Comparison of ENCODE assay signal across 8 mouse cellular contexts in the genomic region with DNA sequence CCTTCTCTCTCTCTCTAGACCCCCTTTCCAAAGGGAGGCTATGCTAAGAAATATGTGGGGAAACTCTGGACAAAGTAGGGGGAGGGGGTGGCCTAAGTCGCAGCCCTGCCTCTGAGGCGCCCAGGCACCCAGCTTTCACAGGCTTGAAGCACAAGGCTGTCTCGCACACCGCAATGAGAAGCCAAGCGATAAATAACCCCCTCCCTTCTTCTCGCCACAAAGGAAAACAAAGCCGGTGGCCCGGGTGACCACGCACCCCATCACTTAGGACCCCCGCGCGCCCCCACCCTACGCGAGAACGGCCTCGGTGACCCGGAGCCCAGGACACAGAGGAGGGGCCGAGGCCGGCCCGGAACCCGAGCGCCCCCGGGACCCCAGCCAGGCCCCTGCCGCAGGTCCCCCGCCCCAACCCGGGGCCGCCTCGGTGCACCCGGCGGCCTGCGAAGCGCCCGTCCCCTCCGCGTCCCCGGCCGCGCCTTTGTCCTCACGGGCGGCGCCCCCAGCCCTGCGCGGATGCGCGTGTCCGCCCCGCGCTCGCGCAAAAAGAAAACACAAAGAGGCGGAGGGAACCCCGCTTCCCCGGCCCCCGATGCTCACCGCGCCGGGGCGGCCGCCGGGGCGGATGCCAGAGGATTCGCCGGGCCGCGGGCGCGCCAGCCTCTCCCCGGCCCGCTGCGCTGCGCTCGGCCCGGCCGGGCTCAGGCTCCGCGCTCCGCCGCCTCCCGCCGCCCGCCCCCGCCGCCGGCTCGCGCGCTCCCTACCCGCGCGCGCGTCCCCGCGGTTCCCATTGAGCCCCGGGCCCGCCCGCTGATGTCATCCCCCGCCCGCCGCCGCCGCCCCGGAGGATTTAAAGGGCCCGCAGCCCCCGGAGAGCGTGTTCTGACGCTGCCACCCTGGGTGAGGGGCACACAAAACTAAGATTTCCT. TPM values are rescaled to one million over a fixed set of nuclear protein-coding genes. Genes with fewer than 3 reads are reported as not detected.
A peak's percentile ranks its signal among the peaks of the same experiment; 100 is the strongest.
DNase-seq lines count a peak whose midpoint lies in the region; ATAC-seq and TF ChIP-seq lines count a peak whose summit lies in the region.

No protein-coding gene starts in this region.

- peaks cover 3% of the 10 kb centered on the region for H3K36me3 ChIP-seq in embryonic facial prominence, embryonic 11.5 days (replicated peaks; ENCODE audit: control insufficient read depth, insufficient read depth, low read depth, low read length)
- H3K36me3 ChIP-seq in kidney, adult 2 months (ENCODE audit: control insufficient read depth, insufficient read depth, low read length) = no peaks in the 10 kb centered on the region
- no peaks in the 10 kb centered on the region for H3K36me3 ChIP-seq in liver, adult 2 months (ENCODE audit: control insufficient read depth, insufficient read depth, low read length)

- peak overlapping the region; percentile 90 for H3K4me2 ChIP-seq in embryonic facial prominence, embryonic 11.5 days (ENCODE audit: low read depth, low read length)

- TF ChIP-seq POLR2A in kidney, adult 2 months (IDR thresholded peaks at IDR 0.05; ENCODE audit: low read depth, low read length) = no peak
- TF ChIP-seq POLR2A in liver, adult 2 months (IDR thresholded peaks at IDR 0.05; ENCODE audit: extremely low read depth, insufficient read depth, low read length) = no peak

- peak; percentile 70 for DNase-seq in 416B (ENCODE audit: low read depth)
- peak; percentile 92 for DNase-seq in adrenal gland, postnatal 25 days
- peak; percentile 82 for DNase-seq in embryonic facial prominence, embryonic 11.5 days (ENCODE audit: low spot score)
- DNase-seq in heart, adult 8-10 months (ENCODE audit: low spot score) = peak; percentile 86
- peak; percentile 81 for DNase-seq in kidney, adult 2 months
- DNase-seq in liver, adult 2 months (ENCODE audit: extremely low read depth, low read depth, low spot score) = no peak
- peak; percentile 65 to 85 for DNase-seq in spleen, postnatal 4 days (ENCODE audit: low spot score in 2 of 2)

- H3K9me3 ChIP-seq in embryonic facial prominence, embryonic 11.5 days (replicated peaks; ENCODE audit: control insufficient read depth, low read length) = no peaks in the 10 kb centered on the region

- peaks cover 12% of the 10 kb centered on the region for H3K4me1 ChIP-seq in embryonic facial prominence, embryonic 11.5 days (ENCODE audit: control insufficient read depth, insufficient read depth, low read length)
- H3K4me1 ChIP-seq in kidney, adult 2 months (ENCODE audit: control insufficient read depth, insufficient read depth, low read length) = peaks cover 13% of the 10 kb centered on the region
- H3K4me1 ChIP-seq in liver, adult 2 months (ENCODE audit: control insufficient read depth, insufficient read depth, low read length) = peaks cover 12% of the 10 kb centered on the region

- peak overlapping the region; percentile 90 for H3K4me3 ChIP-seq in embryonic facial prominence, embryonic 11.5 days (ENCODE audit: low read depth, low read length)
- H3K4me3 ChIP-seq in kidney, adult 2 months (ENCODE audit: insufficient read depth, low read depth, low read length) = peak overlapping the region; percentile 77
- peak overlapping the region; percentile 79 for H3K4me3 ChIP-seq in liver, adult 2 months (ENCODE audit: insufficient read depth, low read depth, low read length)

- H3K27me3 ChIP-seq in embryonic facial prominence, embryonic 11.5 days (ENCODE audit: control insufficient read depth, insufficient read depth, low read length) = no peaks in the 10 kb centered on the region
- no peaks in the 10 kb centered on the region for H3K27me3 ChIP-seq in kidney, adult 2 months (replicated peaks; ENCODE audit: control insufficient read depth, insufficient read depth, low read length)
- no peaks in the 10 kb centered on the region for H3K27me3 ChIP-seq in liver, adult 2 months (ENCODE audit: control insufficient read depth, insufficient read depth, low read length)

- TF ChIP-seq CTCF in kidney, adult 2 months (conservative IDR thresholded peaks at IDR 0.05; ENCODE audit: insufficient read depth, insufficient read length, low read depth, low read length) = no peak
- no peak for TF ChIP-seq CTCF in liver, adult 2 months (IDR thresholded peaks at IDR 0.05; ENCODE audit: low read depth, low read length)

- ATAC-seq in embryonic facial prominence, embryonic 11.5 days (replicated peaks; ENCODE audit: insufficient number of reproducible peaks, low FRiP score, low TSS enrichment, low read depth) = peak; percentile 36
- 0 out of 2 replicates have a peak, but pooled peaks have one; percentile 24 for ATAC-seq in monocyte, adult 5-6 weeks (replicated peaks; ENCODE audit: insufficient number of reproducible peaks, low FRiP score, low TSS enrichment, poor library complexity, severe bottlenecking)

- H3K27ac ChIP-seq in embryonic facial prominence, embryonic 11.5 days (replicated peaks; ENCODE audit: low read depth, low read length) = peak overlapping the region; percentile 92
- H3K27ac ChIP-seq in kidney, adult 2 months (ENCODE audit: insufficient read depth, low read depth, low read length) = peak overlapping the region; percentile 44
- peak overlapping the region; percentile 49 for H3K27ac ChIP-seq in liver, adult 2 months (replicated peaks; ENCODE audit: insufficient read depth, low read depth, low read length)

- under 1% methylated on average over 83 of the region's 107 CpGs for WGBS in embryonic facial prominence, embryonic 11.5 days
- 3% methylated on average over 93 of the region's 107 CpGs for WGBS in kidney, adult 2 months
- WGBS in liver, adult 2 months = under 1% methylated on average over 88 of the region's 107 CpGs

- peak overlapping the region; percentile 97 for H3K9ac ChIP-seq in embryonic facial prominence, embryonic 11.5 days (replicated peaks; ENCODE audit: low read length)
- peak overlapping the region; percentile 88 for H3K9ac ChIP-seq in liver, adult 2 months (ENCODE audit: low read depth, low read length)

- no peaks in the 10 kb centered on the region; the same call in 1 of the 2 replicates for H3K79me2 ChIP-seq in liver, adult 2 months (ENCODE audit: control insufficient read depth, insufficient read depth, low read length)

RNA-seq across cellular contexts. Expression of a gene that starts 13.8 kb away (rescaled TPM):
- total RNA-seq in adrenal gland, postnatal 25 days (2021) = 92.0 and 115 TPM in 2 replicates
- 108 and 109 TPM in 2 replicates for polyA plus RNA-seq in embryonic facial prominence, embryonic 11.5 days (2014; fragmentation: Nextera tagmentation; extraction: Ambion mirVana)
- total RNA-seq in heart, adult 8-10 months (2022) = 10 to 100 TPM; 49.3 to 64.6 (median 56.6) TPM
- 31.5 and 34.9 TPM in 2 replicates for polyA plus RNA-seq in kidney, adult 2 months (2012; rRNA removed)
- 4.3 and 6.8 TPM in 2 replicates for total RNA-seq in liver, adult 2 months (2014; rRNA removed)
- 4.7 and 6.6 TPM in 2 replicates for polyA plus RNA-seq in liver, adult 2 months (2012; rRNA removed)
- 40.4 to 66.9 TPM (median 49.9 TPM) in 3 replicates for total RNA-seq in monocyte, adult 5-6 weeks (2017)

RNA-seq across cellular contexts. Expression of a gene that starts 38.2 kb away (rescaled TPM):
- total RNA-seq in adrenal gland, postnatal 25 days (2021) = 47.1 and 54.5 TPM in 2 replicates
- 36.2 and 45.5 TPM in 2 replicates for polyA plus RNA-seq in embryonic facial prominence, embryonic 11.5 days (2014; fragmentation: Nextera tagmentation; extraction: Ambion mirVana)
- 10 to 100 TPM; 34.6 to 46.1 (median 39.0) TPM for total RNA-seq in heart, adult 8-10 months (2022)
- 69.0 and 81.0 TPM in 2 replicates for polyA plus RNA-seq in kidney, adult 2 months (2012; rRNA removed)
- 6.0 and 10.1 TPM in 2 replicates for total RNA-seq in liver, adult 2 months (2014; rRNA removed)
- 46.8 and 48.7 TPM in 2 replicates for polyA plus RNA-seq in liver, adult 2 months (2012; rRNA removed)
- 10.6 to 25.9 TPM (median 19.9 TPM) in 3 replicates for total RNA-seq in monocyte, adult 5-6 weeks (2017)
